Mouse (Mus musculus) cerebellum, adult 9-11 months (tissue): ENCODE measurements around the gene Ptn.
A peak's percentile ranks its signal among the peaks of the same experiment; 100 is the strongest.

ENCODE experiments used
- DNase-seq: peaks from one replicate; pipeline ENCODE4 v3.0.0; 2022

Ptn gene

GRCm38 (mm10) chr6:36809747-36810285 lies at the start of gene Ptn:
Gene Ptn, minus strand, starts transcription at chr6:36810220.
- peak; percentile 44 for DNase-seq

GRCm38 (mm10) chr6:36858258-36859041 lies 48.4 kb upstream of the Ptn start:
- no peak for DNase-seq

DNA sequence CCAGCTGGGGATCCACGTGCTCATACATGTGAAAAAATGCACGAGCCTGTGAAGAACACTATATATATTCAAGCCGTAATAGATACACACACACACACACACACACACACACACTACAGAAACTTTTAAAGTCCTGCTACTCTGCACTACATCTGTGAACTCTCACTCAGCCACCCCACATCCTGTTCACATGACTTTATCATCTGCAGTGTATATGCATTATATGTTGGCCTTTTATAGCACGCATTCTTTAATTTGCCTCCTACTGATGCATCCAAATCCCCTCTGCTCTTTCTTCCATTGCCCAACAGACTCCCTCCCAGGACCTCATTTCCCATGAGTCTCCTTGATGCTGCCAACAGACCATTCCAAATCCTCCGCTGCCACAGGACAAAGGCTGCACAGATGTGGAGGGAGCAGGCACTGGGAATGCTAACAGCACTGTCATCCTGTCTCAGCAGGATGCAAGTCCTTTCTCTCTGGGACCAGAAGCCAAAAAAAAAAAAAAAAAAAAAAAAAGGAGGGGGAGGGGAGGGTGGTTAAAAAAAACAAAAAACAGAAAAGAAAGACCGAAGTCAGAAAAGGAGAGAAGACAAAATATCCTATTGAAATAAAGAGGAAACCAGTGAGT lies 47.7 kb upstream of the Ptn start:
- no peak for DNase-seq

- DNase-seq: peak; percentile 70
Measured at GRCm38 (mm10) chr6:36850422-36851129, 40.6 kb upstream of the Ptn start.

DNA sequence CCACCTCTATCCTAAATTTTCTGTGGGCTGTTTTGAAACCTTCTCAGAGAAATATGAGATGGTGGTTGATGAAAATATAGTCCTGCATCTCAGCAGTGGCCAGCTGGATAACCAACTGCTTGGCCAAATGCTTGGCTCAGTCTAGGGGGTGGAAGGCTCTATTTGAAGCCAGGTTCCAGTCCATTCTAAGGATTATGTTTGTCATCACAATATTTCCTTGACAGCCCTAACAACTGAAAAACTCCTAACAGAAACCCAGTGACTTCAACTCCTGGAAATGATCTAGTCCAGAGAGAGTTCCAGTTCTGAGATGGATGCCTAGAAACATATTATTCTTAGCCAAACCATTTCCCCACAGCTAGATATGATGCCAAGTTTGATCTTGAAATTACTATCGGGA lies 35.3 kb upstream of the Ptn start:
- DNase-seq: peak; percentile 45

DNA sequence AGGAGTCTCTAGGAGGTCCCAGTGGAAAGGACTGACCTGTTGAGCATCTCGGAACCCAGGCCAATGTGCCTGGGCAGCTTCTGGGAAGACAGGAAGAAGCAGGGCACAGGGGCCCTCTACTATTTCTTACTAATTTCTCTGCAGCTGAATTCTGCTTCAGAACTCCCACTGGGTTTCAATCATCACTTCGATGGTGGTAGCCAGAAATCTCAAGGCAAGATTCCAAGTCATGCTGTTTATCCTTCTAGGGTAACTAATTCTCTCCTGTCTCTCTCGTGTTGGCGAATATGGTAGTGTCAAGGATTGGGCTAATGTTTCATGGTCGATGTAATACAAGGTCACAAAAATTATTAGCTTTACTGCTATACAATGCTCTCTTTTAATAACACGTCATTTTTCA lies 34.2 kb upstream of the Ptn start:
- peak; percentile 83 for DNase-seq

DNA sequence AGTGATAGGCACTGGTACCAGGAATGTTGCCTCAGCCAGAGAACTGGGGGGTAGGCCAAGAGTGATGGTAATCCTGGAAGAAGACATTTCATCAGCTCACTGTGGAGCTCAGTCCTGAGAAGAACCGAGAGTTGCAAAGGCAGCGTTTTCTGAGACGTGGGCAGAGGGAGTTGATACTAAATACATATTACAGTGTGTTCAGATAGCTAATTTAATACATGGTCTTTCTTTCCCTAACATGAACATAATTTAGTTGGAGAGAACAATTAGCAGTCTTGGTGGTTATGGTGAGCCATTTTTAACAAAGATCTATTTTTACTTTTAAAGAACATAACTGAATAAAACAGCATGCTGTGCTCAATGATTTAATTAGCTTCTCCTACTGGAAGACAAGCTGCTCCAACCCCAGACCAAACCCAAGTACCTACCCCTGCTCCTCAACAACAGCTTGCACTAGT lies 33.0 kb upstream of the Ptn start:
- DNase-seq: no peak

- DNase-seq: no peak
Measured at GRCm38 (mm10) chr6:36842101-36842922, 32.3 kb upstream of the Ptn start.

DNA sequence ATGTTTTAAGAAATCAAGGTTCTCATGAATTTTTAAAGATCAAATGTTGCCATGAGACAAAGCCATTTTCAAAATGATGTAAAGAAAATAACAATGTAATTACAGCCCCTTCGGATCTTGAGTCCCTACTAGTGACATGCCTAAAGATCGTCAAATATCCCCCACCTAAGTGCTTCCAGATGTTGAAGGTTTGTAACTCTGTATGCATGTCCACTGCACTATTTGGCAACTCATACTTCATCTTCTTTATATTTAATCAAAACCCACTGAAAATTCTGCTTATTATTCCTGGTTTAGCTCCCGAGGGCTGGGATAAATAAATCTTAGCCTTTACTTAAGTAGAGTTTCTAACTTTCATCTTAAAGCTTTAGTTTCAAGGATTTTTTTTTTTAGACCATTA lies 31.7 kb upstream of the Ptn start:
- DNase-seq: no peak

- DNase-seq: no peak
Measured at GRCm38 (mm10) chr6:36841174-36841573, 31.2 kb upstream of the Ptn start.

DNA sequence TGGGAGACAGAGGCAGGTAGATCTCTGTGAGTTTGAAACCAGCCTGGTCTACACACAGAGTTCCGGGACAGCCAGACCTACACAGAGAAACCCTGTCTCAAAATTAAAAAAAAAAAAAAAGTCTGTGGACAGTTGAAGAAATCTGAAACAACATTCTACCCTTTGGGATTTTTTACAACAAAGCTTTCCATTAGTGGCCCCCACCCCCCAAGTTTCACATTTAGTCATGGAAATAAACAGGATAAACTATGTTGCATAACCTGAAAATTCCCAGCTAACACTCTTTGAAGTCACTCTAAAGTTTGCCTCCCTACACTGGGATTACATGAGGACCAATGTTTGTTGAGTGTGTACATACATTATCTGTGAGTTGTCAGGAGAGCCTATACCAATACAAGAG lies 28.7 kb upstream of the Ptn start:
- no peak for DNase-seq

- DNase-seq: no peak
Measured at GRCm38 (mm10) chr6:36835351-36835750, 25.3 kb upstream of the Ptn start.

DNA sequence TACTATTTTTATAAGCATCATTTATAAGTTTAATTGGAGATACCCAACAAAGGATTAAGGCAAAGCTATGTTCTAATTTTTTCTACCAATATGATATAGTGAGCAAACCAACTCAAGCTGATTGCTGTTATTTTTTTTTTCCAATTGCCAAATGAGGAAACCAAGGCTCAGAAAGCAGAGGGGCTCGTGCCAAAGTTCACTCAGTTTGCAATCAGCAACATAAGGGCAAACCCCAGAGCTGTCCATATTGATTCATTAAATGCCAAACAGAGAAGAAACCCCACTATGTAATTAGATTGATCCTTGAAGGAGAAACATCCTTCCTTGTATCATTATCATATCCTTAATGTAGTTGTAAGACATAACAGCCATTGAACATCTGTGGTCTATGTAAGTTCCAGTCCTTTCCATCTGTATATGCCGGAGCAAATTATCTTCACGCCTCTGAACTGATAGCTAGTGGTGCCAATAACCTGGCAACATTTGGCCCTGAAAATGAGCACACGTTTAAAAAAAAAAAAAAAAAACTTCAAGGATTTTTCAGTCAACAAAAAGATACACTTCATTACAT lies 24.8 kb upstream of the Ptn start:
- no peak for DNase-seq

- no peak for DNase-seq
Measured at GRCm38 (mm10) chr6:36832681-36833080, 22.7 kb upstream of the Ptn start.

DNA sequence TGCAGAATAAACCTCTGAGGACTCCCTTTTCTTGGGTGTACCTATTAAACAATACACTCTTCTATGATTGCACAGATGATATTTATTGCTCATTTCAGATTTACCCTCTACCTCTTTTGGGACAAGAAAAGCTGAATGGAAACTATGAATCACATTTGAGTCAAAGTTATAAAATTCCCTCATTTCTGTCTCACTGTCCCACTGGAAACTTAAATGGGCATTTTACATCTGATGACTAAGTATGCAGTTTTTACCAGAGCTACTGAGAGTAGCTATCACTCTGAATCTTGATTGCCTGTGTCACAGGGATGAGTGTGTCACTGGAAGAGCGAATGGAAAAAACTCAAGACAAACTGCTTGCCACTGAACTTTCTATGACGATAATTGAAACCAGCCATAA lies 22.2 kb upstream of the Ptn start:
- DNase-seq: no peak

- DNase-seq: no peak
Measured at GRCm38 (mm10) chr6:36830371-36830925, 20.4 kb upstream of the Ptn start.

GRCm38 (mm10) chr6:36819784-36820050 lies 9.7 kb upstream of the Ptn start:
- DNase-seq: no peak

DNA sequence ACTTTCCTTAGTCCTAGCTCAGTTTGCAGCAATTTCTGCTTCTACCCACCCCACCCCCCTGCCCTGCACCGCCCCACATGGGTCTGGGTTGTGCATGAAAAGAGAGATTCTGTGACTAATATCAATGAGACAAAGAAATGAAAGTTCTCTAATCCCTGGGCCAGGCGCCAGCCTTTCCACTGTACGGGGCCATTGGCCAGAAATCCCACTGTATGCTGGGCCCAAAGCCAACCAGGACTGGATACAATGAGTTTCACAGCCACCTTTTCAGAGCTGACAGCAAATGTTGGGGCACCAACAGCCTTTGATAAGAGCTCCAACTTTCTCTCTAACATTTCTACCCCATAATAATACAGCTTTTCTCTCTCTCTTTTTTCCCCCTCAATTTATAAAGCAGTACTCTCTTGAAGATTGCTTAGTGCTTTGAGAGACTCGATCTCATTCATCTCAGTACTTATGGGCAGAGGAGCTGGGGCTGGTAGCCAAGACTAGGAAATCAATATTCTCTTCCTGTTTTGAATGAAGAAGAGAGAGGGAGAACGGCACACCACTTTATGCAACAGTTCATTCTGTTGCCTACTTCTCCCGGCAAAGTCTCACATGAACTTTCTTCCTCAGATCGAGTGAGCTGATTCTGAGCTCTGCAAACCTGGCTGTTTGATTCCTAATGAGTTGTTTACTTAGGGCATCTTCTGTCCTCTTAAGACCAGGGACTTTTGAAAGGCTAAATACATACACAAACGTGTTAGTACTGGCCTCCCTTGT lies 9.2 kb upstream of the Ptn start:
- peak; percentile 65 for DNase-seq

GRCm38 (mm10) chr6:36818281-36819018 lies 8.4 kb upstream of the Ptn start:
- DNase-seq: no peak

- DNase-seq: no peak
Measured at GRCm38 (mm10) chr6:36816666-36817065, 6.6 kb upstream of the Ptn start.

DNA sequence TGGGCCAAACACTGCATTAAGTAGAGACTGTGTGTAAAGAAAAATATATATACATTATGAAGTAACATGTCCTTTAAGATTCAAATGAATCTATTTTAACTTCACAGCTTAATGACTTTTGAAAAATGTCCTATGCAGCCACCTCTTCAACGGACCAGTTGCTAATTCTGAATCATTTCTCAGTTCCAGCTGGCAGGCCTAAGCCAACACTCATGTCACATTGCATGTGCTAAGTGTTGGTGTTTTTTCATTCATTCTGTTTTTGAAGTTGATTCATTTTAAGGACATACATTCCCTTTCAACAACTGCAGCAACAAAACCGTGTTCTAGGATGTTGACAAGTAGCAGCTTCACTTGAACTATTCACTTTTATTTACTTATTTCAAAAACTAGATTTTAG lies 6.0 kb upstream of the Ptn start:
- no peak for DNase-seq
